Mouse (Mus musculus) lung, adult 2 months (tissue): ENCODE results near the gene Bpi.

Experiments
- CTCF ChIP-seq: fragments of 200-500 bp; IDR thresholded peaks from 2 replicates; pipeline ENCODE4 v1.5.1; 2011; ENCODE audit warnings: mild to moderate bottlenecking, low read length, control low read depth; ENCODE audit not compliant: insufficient read depth
- POLR2A ChIP-seq: fragments of 200-500 bp; IDR thresholded peaks from 2 replicates; pipeline ENCODE4 v1.6.1; 2011; ENCODE audit warnings: low read depth, mild to moderate bottlenecking, control low read depth, low read length, borderline replicate concordance; ENCODE audit errors: extremely low read depth

DNA sequence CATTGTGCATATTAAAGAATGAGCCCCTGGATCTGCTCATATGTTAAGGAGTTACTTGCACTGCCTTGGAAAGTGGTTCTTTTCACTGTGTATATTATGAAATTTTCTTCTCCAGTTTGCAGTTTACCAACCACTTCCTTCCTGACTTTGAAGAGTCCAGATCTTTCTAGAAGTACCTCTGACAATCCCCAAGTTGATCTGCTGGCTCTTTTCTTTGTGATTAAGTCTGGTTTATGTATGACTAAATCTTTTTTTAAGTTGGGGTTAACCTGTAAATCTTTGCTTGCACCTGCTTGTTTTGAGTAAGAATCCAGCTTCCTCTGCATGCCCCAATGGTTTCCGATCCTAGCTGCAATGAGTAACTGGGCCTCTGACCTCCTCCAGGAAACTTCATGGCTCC is 55.2 kb downstream of the Bpi start:
- TF ChIP-seq CTCF (no peak), POLR2A (no peak)
